Mouse (Mus musculus) forebrain, postnatal 0 days (tissue): ENCODE measurements around the gene 2010111I01Rik. TPM values are rescaled to one million over a fixed set of nuclear protein-coding genes. Genes with fewer than 3 reads are reported as not detected.

Experiments
- ATAC-seq: fragments of 200-750 bp; cut with Nextera tagmentation; 2 replicates; pipeline ENCODE4 v1.8.0; 2017; ENCODE audit warnings: mild to moderate bottlenecking, moderate library complexity
- DNase-seq: peaks from one replicate; pipeline ENCODE4 v3.0.0-alpha.2; 2015
- H3K27ac ChIP-seq: fragments of 300-500 bp; sonication (generic); 2 replicates; pipeline ENCODE4 v1.5.1; 2014; ENCODE audit warnings: low read depth, mild to moderate bottlenecking, antibody characterized with exemption, low read length, moderate library complexity, mixed read lengths
- H3K27me3 ChIP-seq: fragments of 300-500 bp; sonication (generic); 2 replicates; pipeline ENCODE4 v1.6.1; 2014; ENCODE audit warnings: mild to moderate bottlenecking, low read length, mixed read lengths; ENCODE audit not compliant: insufficient read depth
- H3K36me3 ChIP-seq: fragments of 300-500 bp; sonication (generic); 2 replicates; pipeline ENCODE4 v1.6.1; 2014; ENCODE audit warnings: mild to moderate bottlenecking, moderate library complexity; ENCODE audit not compliant: insufficient read depth
- H3K4me1 ChIP-seq: fragments of 300-500 bp; sonication (generic); 2 replicates; pipeline ENCODE4 v1.6.1; 2014; ENCODE audit warnings: antibody characterized with exemption; ENCODE audit not compliant: insufficient read depth
- H3K4me2 ChIP-seq: fragments of 300-500 bp; sonication (generic); 2 replicates; pipeline ENCODE4 v1.6.1; 2014; ENCODE audit warnings: low read depth, mild to moderate bottlenecking, moderate library complexity
- H3K4me3 ChIP-seq: fragments of 300-500 bp; sonication (generic); 2 replicates; pipeline ENCODE4 v1.5.1; 2014; ENCODE audit warnings: low read depth, low read length, mixed read lengths
- H3K9ac ChIP-seq: fragments of 300-500 bp; sonication (generic); 2 replicates; pipeline ENCODE4 v1.6.1; 2014; ENCODE audit warnings: mild to moderate bottlenecking
- H3K9me3 ChIP-seq: fragments of 300-500 bp; sonication (generic); 2 replicates; pipeline ENCODE4 v1.6.1; 2016; ENCODE audit warnings: low read length
- CTCF ChIP-seq: sonication (generic); IDR thresholded peaks from 2 replicates; pipeline ENCODE4 v1.5.1; 2016; ENCODE audit warnings: antibody characterized with exemption, control low read depth, low read depth
- WGBS: fragments of 180-500 bp; shearing (Covaris S2); extraction: QIAGEN DNeasy Blood & Tissue Kit; methylation state at CpG from one replicate; pipeline ENCODE4 v1.1.7; 2014; 5-methylcytosine and 5-hydroxymethylcytosine counted together
- polyA plus RNA-seq: library from polyadenylated mRNA; unstranded; fragments of >200 nt; fragmentation: Nextera tagmentation; extraction: Ambion mirVana; gene quantifications from 2 replicates; pipeline ENCODE4 v1.2.1, GENCODE M21; 2015
- total RNA-seq: library from RNA; depleted of rRNA; stranded (reverse); fragments of >200 nt; gene quantifications from 2 replicates; pipeline ENCODE4 v1.2.3, GENCODE M21; 2014

The 2010111I01Rik gene
- total and polyA plus RNA-seq, 2 experiments from 2014 or later = 20.3 to 47.8 TPM

DNA sequence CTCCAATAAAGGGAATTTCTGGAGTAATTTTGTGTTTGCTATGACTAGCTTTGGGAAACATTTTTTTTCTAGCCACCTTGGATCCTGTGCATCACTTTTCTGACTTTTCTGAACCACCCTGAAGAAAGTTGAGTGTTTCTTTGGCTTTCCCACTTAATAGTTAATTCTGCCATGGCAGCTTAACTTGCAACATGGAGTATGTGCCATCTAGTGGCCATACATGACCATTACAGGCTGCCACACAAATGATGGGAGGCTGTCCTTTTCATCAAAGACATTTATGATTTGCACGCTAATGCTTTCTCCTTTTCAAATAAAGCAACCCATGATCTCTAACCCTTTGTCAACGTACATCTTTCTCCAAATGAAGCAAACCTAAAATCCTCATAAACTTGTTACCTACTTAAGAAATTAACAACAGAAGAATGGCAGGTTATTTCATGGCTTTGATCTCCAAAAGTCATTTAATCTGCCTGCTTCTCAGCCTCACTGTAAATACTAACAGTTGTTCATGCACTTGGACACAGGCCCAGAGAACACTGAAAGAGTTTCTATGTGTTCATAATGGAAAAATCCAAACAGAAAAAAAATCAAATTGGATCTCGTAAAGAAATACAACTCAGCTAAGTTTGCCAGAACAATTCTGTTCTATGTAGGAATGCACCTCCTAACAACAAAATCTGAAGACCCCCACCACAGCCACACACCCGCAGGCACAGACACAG lies 368.0 kb downstream of the 2010111I01Rik start:
- no peak for ATAC-seq
- Histone ChIP-seq H3K9ac (no peak overlapping the region), H3K36me3 (no peaks in the 10 kb centered on the region), H3K9me3 (no peaks in the 10 kb centered on the region), H3K4me3 (no peak overlapping the region), H3K4me2 (no peak overlapping the region), H3K27ac (no peak overlapping the region), H3K27me3 (no peaks in the 10 kb centered on the region), H3K4me1 (peaks cover 7% of the 10 kb centered on the region)
- WGBS = 35% methylated on average over 4 of the region's 4 CpGs
- peak; percentile 97 for TF ChIP-seq CTCF
- DNase-seq = peak; percentile 81

DNA sequence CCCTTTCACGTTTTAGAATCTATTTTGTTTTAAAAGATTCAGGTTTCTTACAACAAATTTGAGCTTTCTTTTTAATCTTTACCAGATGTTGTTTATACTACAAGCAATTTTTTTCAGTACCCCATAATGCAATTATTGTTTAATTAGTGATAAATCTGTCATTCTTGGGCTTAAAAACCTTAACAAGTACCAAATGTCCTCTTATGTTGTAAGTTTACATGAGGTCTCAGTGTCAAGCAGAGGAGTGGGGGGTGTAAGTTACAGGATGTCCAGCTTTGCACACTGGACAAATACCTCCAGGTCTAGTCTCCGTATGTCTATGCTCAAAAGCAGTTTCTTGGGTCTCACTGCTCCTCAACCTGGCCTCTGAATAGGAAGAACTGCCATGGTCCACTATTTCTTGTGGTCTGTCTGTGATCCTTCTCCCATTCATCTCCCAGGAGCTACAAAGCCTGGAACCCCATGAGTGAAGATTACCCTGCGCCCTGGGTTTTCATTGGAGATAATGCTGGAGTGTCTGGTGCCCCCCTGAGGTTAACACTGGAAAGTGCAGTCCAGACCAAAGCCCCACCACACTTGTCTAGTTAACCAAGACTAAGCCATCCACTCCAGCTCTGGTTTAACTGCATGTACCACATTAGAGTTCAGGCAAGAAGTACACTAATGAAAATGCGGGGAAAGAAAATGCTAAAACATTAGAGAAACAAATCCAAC lies 370.9 kb downstream of the 2010111I01Rik start:
- 74% methylated on average over 4 of the region's 4 CpGs for WGBS
- Histone ChIP-seq H3K27ac (no peak overlapping the region), H3K4me1 (no peaks in the 10 kb centered on the region), H3K9ac (no peak overlapping the region), H3K36me3 (no peaks in the 10 kb centered on the region), H3K4me2 (no peak overlapping the region), H3K4me3 (no peak overlapping the region), H3K27me3 (no peaks in the 10 kb centered on the region), H3K9me3 (no peaks in the 10 kb centered on the region)
- DNase-seq = peak; percentile 58
- TF ChIP-seq CTCF = peak; percentile 63
- ATAC-seq = no peak

DNA sequence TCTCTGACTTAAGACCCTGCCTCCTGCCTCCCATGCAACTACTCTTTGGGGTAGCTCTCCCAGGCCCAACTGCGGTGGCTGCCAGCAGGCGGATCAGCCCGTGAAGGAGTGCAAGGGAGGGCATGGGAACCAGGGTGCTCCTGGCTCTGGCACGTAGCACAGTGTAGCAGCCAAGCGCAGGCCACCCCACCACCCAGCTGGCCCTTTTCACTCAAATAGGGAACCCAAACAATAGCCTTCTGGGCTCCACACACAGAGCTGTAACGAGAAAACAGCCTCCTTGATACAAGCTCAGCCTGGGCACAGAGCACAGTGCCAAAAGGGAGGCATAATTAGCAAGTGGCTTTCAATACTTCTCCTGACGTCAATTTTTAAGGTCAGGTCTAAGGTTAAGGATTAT lies 371.6 kb downstream of the 2010111I01Rik start:
- Histone ChIP-seq H3K4me1 (no peaks in the 10 kb centered on the region), H3K36me3 (no peaks in the 10 kb centered on the region), H3K27me3 (no peaks in the 10 kb centered on the region), H3K27ac (peak overlapping the region; percentile 35; the same call in 1 of the 2 replicates), H3K4me2 (no peak overlapping the region), H3K9me3 (no peaks in the 10 kb centered on the region), H3K4me3 (no peak overlapping the region), H3K9ac (no peak overlapping the region)
- DNase-seq (peak; percentile 61), ATAC-seq (peak; percentile 93)
- TF ChIP-seq CTCF = no peak
- 12% methylated on average over 7 of the region's 7 CpGs for WGBS

DNA sequence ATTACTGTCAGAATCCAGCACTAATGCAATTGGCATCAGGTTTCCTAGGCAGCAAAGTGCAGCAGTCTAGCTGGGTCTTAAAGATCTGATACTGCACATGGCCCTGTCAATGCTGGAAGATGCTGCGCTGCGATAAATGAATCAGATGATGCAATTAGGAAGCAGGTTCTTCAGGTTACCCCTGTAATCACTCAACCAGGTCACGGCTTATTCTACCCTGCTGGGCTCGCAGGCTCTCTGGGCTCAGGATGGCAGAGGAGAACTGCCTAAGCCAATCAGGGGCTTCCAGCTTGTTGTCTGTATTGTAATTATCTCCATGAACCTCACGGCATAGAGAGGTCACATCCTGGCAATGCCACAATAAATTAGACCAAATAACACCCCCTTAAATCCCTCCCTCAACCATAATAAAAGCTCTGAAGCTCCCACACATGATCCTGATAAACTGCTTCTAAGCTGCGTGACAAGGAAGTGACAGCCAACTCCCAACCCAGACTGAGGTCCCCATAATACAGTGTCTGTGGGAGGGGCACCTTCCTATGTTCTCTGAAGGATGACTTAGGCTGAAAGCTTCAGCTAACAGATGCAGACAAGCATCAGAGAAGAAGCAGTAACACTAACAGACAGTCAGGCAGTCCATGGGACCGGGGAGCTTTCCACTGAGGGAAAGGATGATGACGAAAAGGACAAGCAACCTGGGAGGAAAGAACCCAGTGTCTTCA lies 372.7 kb downstream of the 2010111I01Rik start:
- Histone ChIP-seq H3K9me3 (no peaks in the 10 kb centered on the region), H3K9ac (no peak overlapping the region), H3K4me2 (no peak overlapping the region), H3K4me3 (no peak overlapping the region), H3K27me3 (no peaks in the 10 kb centered on the region), H3K27ac (no peak overlapping the region), H3K36me3 (no peaks in the 10 kb centered on the region), H3K4me1 (no peaks in the 10 kb centered on the region)
- DNase-seq (no peak), ATAC-seq (peak; percentile 40; the same call in 1 of the 2 replicates)
- WGBS = 46% methylated on average over 8 of the region's 8 CpGs
- TF ChIP-seq CTCF = no peak

DNA sequence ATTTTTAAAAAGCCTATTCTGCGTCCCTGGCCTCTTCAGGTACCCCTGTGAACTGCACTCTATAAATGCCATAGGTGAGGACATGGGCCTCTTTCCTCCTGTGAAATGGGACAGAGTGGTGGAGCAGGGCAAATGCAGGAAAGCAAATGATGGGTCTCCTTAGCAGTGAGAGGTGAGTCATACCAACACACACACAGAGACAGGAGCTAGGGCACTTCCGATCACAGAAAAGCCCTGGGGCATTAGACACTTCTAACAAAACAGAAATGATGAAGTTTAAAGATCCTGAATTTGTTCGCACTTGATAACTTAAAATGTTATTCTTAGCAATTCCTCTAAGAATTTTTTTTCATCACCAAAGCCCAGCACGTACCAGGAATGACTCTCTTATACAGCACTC lies 375.3 kb downstream of the 2010111I01Rik start:
- no peak for ATAC-seq
- Histone ChIP-seq H3K36me3 (no peaks in the 10 kb centered on the region), H3K27me3 (no peaks in the 10 kb centered on the region), H3K9me3 (no peaks in the 10 kb centered on the region), H3K27ac (no peak overlapping the region), H3K4me3 (no peak overlapping the region), H3K4me2 (no peak overlapping the region), H3K9ac (no peak overlapping the region), H3K4me1 (no peaks in the 10 kb centered on the region)
- DNase-seq = no peak
- WGBS = 89% methylated on average over 4 of the region's 4 CpGs
- no peak for TF ChIP-seq CTCF

DNA sequence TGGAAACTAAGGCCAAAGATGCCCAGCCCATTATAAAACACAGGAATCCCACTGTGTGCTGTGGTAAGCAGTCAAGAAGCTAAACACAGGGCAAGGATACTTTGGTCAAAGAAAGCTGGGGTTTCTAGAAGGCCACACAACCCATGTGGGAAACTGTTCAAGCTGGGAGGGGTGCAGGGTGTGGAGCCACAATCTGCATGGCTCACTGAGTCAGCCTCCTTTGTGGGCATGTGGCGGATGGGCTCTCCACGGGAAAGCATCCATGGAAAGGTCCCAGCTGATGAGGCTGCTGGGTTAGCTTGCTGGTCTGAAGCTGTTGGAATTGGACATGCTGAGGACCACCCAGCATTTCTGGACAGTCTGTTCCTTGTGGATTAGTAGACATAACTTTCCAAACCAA lies 378.1 kb downstream of the 2010111I01Rik start:
- no peak for TF ChIP-seq CTCF
- DNase-seq (no peak), ATAC-seq (no peak)
- Histone ChIP-seq H3K4me1 (no peaks in the 10 kb centered on the region), H3K36me3 (no peaks in the 10 kb centered on the region), H3K4me3 (no peak overlapping the region), H3K9me3 (no peaks in the 10 kb centered on the region), H3K4me2 (no peak overlapping the region), H3K27ac (no peak overlapping the region), H3K27me3 (no peaks in the 10 kb centered on the region), H3K9ac (no peak overlapping the region)
- 77% methylated on average over 2 of the region's 2 CpGs for WGBS

DNA sequence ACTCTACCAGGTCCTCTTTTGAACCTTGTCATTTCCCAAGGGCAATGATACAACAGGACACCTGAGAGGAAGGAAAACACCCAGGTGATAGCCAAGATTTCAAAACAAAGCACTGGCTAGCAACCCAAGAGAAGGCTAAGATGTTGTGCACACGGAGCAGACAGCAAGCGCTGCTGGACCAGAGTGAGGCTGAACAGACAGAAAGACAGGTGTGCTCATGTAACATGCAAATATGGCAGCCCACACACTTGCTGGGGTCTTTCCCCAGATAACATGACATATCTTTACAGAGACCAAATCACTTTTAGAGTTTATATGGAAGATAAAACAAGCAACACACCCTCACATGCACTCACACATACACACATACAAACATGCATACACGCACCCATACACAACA lies 379.8 kb downstream of the 2010111I01Rik start:
- DNase-seq (no peak), ATAC-seq (no peak)
- Histone ChIP-seq H3K36me3 (no peaks in the 10 kb centered on the region), H3K9me3 (no peaks in the 10 kb centered on the region), H3K27me3 (no peaks in the 10 kb centered on the region), H3K4me1 (no peaks in the 10 kb centered on the region), H3K4me3 (no peak overlapping the region), H3K4me2 (no peak overlapping the region), H3K27ac (no peak overlapping the region), H3K9ac (no peak overlapping the region)
- no peak for TF ChIP-seq CTCF
- 97% methylated on average over 3 of the region's 3 CpGs for WGBS
